Comparison of ENCODE assay signal across 19 mouse cellular contexts in genomic region chr6:82284494-82284893, GRCm38 (mm10).
"Had no signal": no experiment of that assay in that cellular context is flagged by ENCODE, and none has a peak within 500 bp of the region (broad histone marks: within the 10 kb centered on the region; RNA-seq: fewer than 3 reads in every experiment).

No protein-coding gene starts in this region.

- H3K4me1 ChIP-seq: liver, embryonic 13.5 days; liver, embryonic 15.5 days; lung, embryonic 15.5 days; megakaryocyte, embryonic 14.5 days; neural tube, embryonic 12.5 days; stomach, embryonic 15.5 days had no signal

- DNase-seq: liver, embryonic 13.5 days; liver, postnatal 0 days; lung, adult 2 months; lung, postnatal 14 days; lung, postnatal 36 days; right cerebral cortex, postnatal 14 days; thymus, adult 2 months; thymus, postnatal 25 days; thymus, postnatal 4 days had no signal

- H3K36me3 ChIP-seq: liver, embryonic 13.5 days; liver, embryonic 15.5 days; lung, embryonic 15.5 days; midbrain, embryonic 13.5 days; neural tube, embryonic 12.5 days; stomach, embryonic 15.5 days had no signal

- H3K27ac ChIP-seq: liver, embryonic 13.5 days; liver, embryonic 15.5 days; lung, embryonic 15.5 days; macrophage; midbrain, embryonic 13.5 days; neural tube, embryonic 12.5 days; stomach, embryonic 15.5 days; stomach, postnatal 0 days had no signal

- ATAC-seq: liver, postnatal 0 days; lung, postnatal 0 days had no signal

- H3K9ac ChIP-seq: liver, embryonic 13.5 days; liver, embryonic 15.5 days; liver, postnatal 0 days; lung, embryonic 15.5 days; midbrain, embryonic 13.5 days; neural tube, embryonic 12.5 days; stomach, embryonic 15.5 days had no signal

- H3K4me3 ChIP-seq: liver, embryonic 13.5 days; liver, embryonic 15.5 days; lung, embryonic 15.5 days; megakaryocyte, embryonic 14.5 days; midbrain, embryonic 13.5 days; neural tube, embryonic 12.5 days; stomach, embryonic 15.5 days had no signal

- H3K27me3 ChIP-seq: liver, embryonic 13.5 days; liver, embryonic 15.5 days; lung, embryonic 15.5 days; megakaryocyte, embryonic 14.5 days; midbrain, embryonic 13.5 days; neural tube, embryonic 12.5 days; stomach, embryonic 15.5 days had no signal

- H3K9me3 ChIP-seq: liver, embryonic 13.5 days; liver, embryonic 15.5 days; lung, embryonic 15.5 days; megakaryocyte, embryonic 14.5 days; midbrain, embryonic 13.5 days; neural tube, embryonic 12.5 days; stomach, embryonic 15.5 days had no signal

- H3K4me2 ChIP-seq: liver, embryonic 11.5 days; liver, embryonic 13.5 days; liver, embryonic 15.5 days; lung, embryonic 15.5 days; midbrain, embryonic 13.5 days; neural tube, embryonic 12.5 days; stomach, embryonic 15.5 days had no signal
